Mouse (Mus musculus): ENCODE results near the gene Ackr4.

Ackr4 gene

DNA sequence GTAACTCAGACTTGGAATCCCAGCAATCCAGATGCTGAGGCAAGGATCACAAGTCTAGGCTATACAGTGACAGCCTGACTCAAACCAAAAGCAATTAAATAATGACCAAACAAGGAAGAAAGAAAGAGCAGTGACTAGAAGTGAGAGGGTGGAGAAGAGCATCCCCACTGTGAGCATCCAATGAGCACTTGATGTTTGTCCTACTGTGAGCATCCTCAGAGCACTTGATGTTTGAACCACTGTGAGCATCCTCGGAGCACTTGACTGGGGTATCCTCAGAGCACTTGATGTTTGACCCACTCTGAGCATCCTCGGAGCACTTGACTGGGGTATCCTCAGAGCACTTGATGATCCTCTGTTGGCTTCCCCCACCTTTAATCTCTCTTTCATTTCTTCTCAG, 21.7 kb downstream of the Ackr4 start:
- DNase-seq (ENCODE audit: low spot score) = no peak

GRCm38 (mm10) chr9:104102901-104103300, 23.8 kb downstream of the Ackr4 start:
- DNase-seq (ENCODE audit: low spot score) = no peak

DNA sequence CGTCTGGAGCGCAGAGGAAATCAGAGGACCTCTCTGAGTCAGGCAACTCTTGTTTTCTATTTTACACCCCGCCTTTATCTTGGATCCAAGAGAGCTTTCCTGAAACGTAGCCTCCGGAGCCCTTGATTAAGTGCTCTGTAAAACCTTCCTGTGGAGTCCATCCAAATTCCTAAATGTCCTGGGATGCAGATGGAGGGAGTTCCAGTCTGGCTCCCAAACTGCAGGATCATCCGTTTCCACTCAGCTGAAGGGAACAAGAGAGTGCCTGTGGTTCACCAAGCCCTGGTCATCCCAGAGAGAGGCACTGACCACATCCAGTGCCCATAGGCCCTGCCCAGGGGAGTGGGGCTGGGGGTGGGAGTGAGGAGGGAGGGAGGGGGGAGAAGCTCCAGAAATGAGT, 24.4 kb downstream of the Ackr4 start:
- DNase-seq (ENCODE audit: low spot score) = no peak

DNA sequence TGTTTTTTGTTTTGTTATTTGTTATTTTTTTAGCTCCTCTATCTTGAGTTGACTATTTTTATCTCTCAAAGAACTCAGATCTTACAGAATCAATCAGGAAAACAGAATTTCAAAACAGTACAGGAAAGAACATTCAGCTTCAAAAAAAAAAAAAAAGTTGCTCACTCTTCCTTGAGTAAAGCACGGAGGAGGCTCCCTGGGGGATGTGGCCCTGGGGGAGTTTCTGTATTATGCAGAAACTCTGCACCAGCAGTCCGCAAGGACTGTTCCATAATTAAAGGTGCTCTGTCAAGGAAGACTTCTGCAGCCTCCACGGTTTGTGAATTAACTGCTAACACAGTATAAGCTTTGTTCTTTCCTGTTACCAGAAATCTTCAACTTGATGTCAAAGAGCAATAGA, 25.3 kb downstream of the Ackr4 start:
- DNase-seq (ENCODE audit: low spot score) = no peak

DNA sequence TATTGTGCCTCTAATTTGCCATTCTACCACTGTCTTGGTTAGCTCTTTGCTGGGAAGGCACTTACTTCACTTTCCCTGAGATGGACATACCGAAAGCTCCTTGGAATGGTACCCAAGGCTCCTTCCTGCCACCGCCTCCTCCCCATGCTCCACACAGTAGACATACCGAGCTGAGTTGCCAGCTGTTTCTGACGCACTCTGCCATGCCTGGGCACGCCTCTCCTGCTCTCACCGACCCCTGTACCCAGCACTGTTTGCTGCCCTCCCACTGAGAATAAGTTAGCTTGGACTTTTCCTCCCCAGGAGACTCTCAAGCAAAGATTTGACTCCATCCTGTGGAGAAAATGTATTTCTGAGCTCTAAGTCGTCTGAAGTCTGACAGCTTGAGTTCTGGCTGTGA, 25.9 kb downstream of the Ackr4 start:
- DNase-seq (ENCODE audit: low spot score) = no peak

- DNase-seq (ENCODE audit: low spot score) = no peak
Measured at GRCm38 (mm10) chr9:104099060-104099459, 27.7 kb downstream of the Ackr4 start.

DNA sequence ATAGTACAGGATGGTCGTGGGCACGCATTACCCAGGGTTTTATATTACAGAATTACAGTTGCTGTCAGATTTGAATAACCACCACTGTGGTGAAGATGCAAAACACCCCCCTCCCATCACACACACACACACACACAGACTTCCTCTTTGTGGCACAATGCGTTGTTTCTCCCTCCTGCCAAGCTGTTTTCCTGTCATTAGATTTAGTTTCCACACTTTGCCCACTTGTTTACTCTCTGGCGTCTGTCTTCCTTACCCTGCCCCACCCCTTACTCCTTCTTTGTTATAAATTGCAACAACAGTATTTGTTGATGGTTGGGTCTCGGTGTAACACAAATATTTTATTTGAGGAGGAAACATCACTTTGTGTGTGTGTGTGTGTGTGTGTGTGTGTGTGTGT, 28.5 kb downstream of the Ackr4 start:
- no peak for DNase-seq (ENCODE audit: low spot score)

DNA sequence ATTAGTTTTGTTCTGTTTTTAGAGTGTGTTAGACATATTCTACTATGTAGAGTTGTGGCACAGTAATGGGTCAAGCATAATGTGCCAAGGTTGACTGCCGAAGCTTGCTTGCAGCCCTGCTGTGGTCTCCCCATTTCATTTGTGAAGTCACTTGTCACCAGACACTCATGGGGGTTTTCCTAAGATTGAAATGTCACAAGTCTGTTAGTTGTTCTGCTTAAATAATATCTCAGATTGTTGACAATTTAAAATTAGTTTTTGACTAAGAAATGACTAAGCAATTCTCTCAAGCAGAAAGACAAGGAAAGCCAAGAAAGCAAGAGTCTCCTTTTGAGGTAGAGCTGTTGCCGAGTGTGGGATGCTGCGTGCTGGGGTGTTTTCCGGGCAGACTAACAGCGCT, 33.8 kb downstream of the Ackr4 start:
- no peak for DNase-seq (ENCODE audit: low spot score)

DNA sequence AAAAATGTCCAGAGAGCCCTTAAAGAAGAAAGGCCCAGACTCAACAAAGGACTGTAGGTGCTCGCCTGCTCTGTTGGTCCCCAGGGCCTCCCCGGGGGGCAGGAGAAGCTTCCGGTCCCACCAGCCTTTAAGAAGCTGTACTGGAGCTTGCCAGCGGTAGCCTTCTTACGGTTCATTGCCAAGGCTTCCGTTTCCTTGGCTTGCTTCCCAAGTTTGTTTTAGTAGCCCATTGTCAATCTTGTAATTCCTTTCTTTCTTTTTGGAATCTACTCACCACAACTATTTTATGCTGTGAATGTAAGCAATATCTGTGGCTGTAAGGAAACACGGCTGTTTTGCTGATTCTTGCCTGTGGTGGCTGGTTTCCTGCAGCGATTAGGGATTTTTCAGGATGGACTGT, 38.2 kb downstream of the Ackr4 start:
- peak; percentile 18 for DNase-seq (ENCODE audit: low spot score)

DNA sequence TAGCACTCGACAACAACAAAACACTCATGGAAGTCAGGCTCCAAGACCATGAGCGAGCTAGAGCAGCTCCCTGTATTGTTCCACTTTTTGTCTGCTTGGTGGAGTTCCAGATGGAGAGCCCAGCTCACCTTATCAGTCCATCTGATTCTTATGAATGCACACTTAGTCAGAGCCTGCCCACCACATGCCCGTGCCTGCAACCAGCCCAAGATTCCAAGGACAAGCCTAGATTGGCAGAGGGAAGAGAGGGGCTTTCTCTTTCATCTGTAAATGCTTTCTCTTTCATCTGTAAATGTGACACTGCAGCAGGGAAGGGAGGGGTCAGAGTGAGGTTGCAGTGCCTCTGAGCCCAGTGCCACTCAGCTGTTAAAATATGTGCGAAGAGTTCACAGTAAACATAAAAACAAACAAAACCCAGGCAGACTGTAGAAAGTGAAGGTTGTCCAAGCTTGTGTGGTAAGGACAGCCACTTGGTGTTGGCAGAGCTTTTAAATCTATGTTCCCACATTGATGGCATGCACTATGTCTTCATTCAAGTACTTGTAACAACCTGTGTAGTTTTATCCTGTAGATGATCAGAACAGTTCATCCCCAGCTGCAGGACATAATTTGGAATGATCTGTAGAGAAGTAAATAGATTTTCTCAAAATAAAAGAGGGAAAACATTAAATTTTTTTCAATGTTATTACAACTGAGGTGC, 40.9 kb downstream of the Ackr4 start:
- DNase-seq (ENCODE audit: low spot score) = no peak

DNA sequence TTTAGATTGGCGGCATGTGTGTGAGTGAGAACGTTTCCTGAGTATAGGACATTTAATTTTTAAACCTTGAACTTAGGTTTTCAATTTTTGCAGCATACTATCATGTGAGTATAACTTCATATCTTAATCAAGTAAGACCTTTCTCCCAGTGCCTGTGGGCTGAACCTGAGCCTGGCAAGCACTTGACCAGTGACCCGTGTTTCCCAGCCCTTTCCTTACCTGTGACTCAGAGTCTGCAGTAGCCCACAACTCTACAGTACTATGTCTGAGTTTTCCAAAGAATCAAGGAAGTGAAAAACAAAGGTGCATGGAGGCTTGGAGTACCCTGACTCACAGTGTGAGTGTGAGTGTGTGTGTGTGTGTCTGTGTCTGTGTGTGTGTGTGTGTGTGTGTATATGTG, 46.7 kb downstream of the Ackr4 start:
- no peak for DNase-seq (ENCODE audit: low spot score)

DNA sequence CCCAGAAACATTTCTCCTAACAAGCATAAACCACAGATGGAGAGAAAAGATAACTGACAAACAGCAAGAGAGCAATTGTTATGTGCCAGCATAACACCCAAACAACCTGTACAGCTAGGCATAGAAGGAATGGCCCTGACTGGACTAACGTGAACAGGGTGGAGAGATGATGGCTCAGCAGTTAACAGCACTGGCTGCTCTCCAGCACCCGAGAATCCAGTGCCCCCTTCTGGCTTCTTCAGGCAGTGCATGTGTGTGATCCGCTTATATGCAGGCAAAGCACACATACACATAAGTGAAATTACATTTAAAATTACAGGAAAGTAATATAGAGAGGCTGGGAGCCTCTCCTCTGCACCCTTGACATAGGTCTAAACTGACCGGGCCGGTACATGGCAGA, 47.4 kb downstream of the Ackr4 start:
- DNase-seq (ENCODE audit: low spot score) = peak; percentile 37

- no peak for DNase-seq (ENCODE audit: low spot score)
Measured at GRCm38 (mm10) chr9:104078780-104079179, 48.0 kb downstream of the Ackr4 start.

DNA sequence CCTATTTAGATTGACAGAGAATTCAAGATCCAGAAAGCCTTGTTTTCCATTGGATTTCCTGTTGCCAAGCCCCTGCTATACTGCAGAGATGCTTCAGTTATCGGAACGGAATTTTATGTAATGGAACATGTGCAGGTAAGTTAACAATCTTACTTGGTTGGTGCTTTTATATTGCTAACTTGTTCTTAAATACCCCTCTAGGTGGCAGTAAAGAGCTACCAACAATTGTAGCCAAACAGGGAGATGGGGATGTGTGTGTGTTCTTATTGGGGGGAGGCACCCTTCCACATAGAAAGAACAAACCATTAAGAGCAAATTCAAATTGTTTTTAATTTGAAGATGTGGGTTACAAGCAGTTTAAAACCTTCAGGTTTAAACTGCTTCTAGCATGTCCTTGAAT, 50.9 kb downstream of the Ackr4 start:
- DNase-seq (ENCODE audit: low spot score) = no peak

DNA sequence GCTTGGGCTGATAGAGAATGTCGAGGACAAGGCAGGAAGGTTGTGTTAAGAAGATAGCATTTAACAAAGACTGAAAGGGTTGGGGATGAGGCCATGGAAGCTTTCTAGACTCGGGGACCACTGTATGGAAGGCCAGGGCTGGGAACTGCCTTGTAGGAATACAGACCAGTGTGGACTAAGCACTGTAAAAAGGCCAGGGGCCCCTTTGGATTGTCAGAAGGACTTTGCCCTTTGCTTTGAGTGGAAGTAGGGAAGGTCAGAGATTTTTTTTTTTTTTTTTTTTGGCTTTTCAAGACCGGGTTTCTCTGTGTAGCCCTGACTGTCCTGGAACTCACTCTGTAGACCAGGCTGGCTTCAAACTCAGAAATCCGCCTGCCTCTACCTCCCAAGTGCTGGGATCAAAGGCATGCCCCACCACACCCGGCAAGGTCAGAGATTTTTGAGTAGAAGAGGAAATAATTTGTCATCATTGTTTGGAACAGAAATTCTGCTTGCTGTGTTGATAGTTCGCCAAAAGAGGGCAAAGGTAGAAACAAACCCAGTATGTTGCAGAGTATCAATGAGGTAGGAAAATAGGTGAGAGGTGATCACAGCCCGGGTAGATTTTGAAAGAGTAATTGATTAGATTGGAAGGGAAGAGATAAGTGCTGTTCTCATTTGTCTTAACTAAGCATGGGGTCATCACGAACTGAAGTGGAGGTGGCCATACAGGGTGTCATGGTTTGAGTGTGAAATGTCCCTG, 55.7 kb downstream of the Ackr4 start:
- DNase-seq (ENCODE audit: low spot score) = no peak

DNA sequence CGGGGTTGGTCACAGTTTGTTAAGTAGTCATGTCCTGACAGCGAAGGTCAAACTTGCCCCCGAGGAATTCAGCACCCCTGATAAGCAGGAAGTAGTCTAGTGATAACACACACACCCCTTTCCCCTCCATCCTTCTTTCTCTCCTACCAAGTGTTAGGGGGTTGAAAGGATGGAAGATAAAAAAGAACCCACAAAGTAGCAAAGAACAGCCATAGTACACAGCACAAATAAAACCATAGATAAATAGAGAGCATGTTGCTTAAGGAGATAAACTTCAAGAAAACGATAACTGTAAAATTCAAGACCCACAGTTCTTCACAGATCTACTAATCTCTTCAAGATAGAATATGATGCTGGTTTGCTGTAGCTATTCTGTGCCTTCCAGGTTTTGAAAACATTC, 56.5 kb downstream of the Ackr4 start:
- DNase-seq (ENCODE audit: low spot score) = no peak

- DNase-seq (ENCODE audit: low spot score) = no peak
Measured at GRCm38 (mm10) chr9:104064571-104064970, 62.2 kb downstream of the Ackr4 start.

DNA sequence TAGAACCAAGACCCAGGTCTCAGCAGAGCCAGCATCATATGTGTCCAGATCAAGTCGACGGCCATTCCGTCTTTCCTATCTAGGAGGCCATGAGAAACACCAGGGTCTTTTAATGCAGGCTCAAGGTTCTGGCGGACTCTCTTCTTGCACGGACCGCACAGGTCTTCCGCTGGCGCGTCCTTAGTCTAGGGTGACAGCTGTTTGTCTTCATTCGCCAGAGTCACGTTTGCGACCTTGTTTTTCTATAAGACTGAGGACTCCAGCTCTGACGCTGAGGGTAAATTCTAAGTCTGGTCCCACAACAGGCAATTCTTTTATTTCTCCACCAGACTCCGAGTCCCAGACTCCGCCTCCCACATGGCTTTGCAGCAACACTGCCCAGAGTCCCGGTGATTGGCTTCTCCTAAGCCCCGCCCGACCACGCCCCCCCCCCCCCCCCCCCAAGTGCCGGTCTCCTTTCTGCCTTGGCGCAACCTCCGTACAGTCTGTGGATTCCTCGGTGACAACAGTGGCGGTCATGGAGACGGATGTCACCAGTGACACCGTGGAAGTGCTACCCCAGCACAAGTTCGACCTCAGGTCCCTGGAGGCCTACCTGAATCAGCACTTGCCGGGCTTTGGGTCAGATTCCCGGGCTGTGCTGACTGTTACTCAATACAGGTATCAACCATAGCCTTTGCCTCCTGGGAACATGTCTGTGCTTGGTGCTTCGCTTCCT, 63.3 kb downstream of the Ackr4 start, which contains the start of gene Acad11:
Acad11 (plus strand) TSS at position 134 of the 718 bp plus-strand sequence.
- DNase-seq (ENCODE audit: low spot score) = peak; percentile 74

- DNase-seq (ENCODE audit: low spot score) = peak; percentile 6
Measured at GRCm38 (mm10) chr9:104062430-104063243, 64.1 kb downstream of the Ackr4 start, which contains the start of gene Uba5. TSS of gene Uba5 (minus strand) at chr9:104063134.

DNA sequence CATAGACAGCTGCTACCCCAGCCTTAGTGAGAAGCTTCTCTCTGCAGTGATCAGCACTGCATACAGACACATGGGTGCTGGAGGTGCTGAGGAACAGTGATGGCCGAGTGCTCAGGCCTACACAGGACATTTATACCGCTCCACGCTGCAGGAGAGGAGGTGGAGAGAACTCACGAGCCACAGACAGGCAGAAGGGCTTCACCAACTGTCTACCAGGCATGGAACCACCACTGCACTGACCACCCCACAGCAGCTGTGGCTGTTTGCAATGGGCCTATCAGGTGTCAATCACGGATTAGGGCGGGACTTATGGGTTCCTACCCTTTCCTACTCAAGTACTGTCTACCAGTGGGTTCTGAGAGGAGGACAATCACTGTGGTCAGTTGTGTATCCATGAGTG, 75.7 kb downstream of the Ackr4 start:
- DNase-seq (ENCODE audit: low spot score) = no peak

DNA sequence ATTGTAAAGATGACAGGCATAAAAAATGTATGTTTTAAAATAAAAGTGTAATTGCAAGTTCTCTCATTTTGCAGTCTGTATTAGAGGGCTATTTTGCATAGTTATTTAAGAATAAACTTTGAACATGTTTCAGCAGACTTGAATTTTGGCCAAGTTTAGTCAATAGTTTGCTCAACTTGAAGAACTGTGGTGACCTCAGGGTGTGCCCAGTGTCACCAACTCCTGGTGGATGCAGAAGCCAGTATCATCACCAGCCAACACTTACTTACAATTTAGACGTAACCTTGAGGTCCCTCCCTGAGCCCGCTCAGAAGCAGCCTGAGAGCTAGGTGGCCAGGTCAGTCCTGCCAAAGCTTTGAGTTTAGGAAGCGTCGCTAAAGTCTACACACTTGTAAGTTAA, 83.1 kb downstream of the Ackr4 start:
- DNase-seq (ENCODE audit: low spot score) = no peak

GRCm38 (mm10) chr9:104040362-104040761, 86.4 kb downstream of the Ackr4 start, which contains the start of gene Gm28305:
TSS of gene Gm28305 (plus strand) at chr9:104040662.
- no peak for DNase-seq (ENCODE audit: low spot score)
